Mouse (Mus musculus) megakaryocyte, embryonic 14.5 days (primary cell): ENCODE results near the gene Gatad2a. TPM values are rescaled to one million over a fixed set of nuclear protein-coding genes. Genes with fewer than 3 reads are reported as not detected.

ENCODE experiments used
- H3K27me3 ChIP-seq: replicated peaks from 2 replicates; pipeline ENCODE3; 2012; ENCODE audit warnings: inconsistent platforms
- H3K36me3 ChIP-seq: replicated peaks from 2 replicates; pipeline ENCODE3; 2012; ENCODE audit warnings: low read length, inconsistent platforms, mixed read lengths
- H3K4me1 ChIP-seq: 2 replicates; pipeline ENCODE4 v1.6.1; 2012; ENCODE audit warnings: inconsistent platforms
- H3K4me3 ChIP-seq: replicated peaks from 2 replicates; pipeline ENCODE3; 2012; ENCODE audit warnings: moderate library complexity, mild to moderate bottlenecking, inconsistent platforms
- H3K9me3 ChIP-seq: 2 replicates; pipeline ENCODE4 v1.6.1; 2012; ENCODE audit warnings: inconsistent platforms
- FLI1 ChIP-seq: IDR thresholded peaks from 2 replicates; pipeline ENCODE4 v1.6.1; 2012; ENCODE audit warnings: low read length, inconsistent platforms, mixed read lengths
- GATA1 ChIP-seq: IDR thresholded peaks from 3 replicates; pipeline ENCODE4 v1.6.1; 2012; ENCODE audit warnings: mixed read lengths, low read length, inconsistent platforms, borderline replicate concordance
- polyA plus RNA-seq: library from polyadenylated mRNA; stranded (reverse); fragments of >175 nt; gene quantifications from 2 replicates; pipeline ENCODE4 v1.2.3, GENCODE M21; 2012; ENCODE audit warnings: low replicate concordance; ENCODE audit not compliant: insufficient read depth

The Gatad2a gene
- polyA plus RNA-seq, 1 experiment, result 88.5 TPM

- TF ChIP-seq GATA1, result no peak
- TF ChIP-seq FLI1, result no peak
- Histone ChIP-seq H3K27me3 (no peaks in the 10 kb centered on the region), H3K36me3 (peaks cover 85% of the 10 kb centered on the region), H3K4me1 (peaks cover 94% of the 10 kb centered on the region), H3K4me3 (peak overlapping the region; percentile 79), H3K9me3 (no peaks in the 10 kb centered on the region)
Measured at GRCm38 (mm10) chr8:69919876-69920662, 76.1 kb downstream of the Gatad2a start.

DNA sequence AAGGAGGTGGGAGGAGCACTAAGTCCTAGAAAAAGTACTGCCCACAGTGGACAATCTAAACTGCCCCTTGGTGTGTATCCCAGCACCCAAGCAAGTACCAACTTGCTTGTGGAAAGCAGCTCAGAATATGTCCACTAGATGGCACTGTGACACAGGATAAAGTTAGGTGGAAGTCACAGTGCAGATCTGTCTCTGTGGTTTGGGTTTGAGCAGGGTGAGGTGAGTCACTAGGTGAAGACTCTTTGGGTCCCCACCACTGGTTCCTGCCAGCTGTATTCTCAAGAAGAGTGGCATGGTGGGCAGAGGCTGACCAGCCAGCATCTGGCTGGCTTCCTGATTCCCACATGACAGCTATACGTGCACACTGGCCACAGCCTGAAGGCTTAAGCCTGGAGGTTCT is 77.2 kb downstream of the Gatad2a start:
- Histone ChIP-seq H3K27me3 (no peaks in the 10 kb centered on the region), H3K4me3 (peak overlapping the region; percentile 26), H3K4me1 (peaks cover 92% of the 10 kb centered on the region), H3K36me3 (peaks cover 91% of the 10 kb centered on the region), H3K9me3 (no peaks in the 10 kb centered on the region)
- no peak for TF ChIP-seq FLI1

DNA sequence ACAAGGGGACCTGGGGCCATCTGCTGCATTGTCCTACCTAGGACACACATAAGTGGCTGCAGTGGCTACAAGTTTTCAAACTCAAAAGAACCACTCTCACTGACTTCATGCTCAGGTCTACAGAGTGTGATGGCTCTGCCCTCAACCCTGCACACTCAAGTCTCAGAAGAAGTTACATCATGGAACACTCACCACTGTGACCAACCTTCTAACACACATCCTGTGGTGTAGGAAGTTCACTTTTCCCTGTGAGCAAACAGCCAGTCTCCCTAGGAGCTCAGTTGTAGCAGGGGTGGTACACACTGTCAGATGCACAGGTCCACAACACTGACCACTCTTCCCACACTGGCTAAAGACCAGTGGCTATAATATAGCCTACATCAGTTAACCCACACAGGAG is 77.7 kb downstream of the Gatad2a start:
- Histone ChIP-seq H3K9me3 (no peaks in the 10 kb centered on the region), H3K27me3 (no peaks in the 10 kb centered on the region), H3K4me1 (peaks cover 87% of the 10 kb centered on the region), H3K4me3 (peak overlapping the region; percentile 3), H3K36me3 (peaks cover 91% of the 10 kb centered on the region)
- TF ChIP-seq FLI1 (no peak), GATA1 (no peak)

GRCm38 (mm10) chr8:69915748-69916147 is 80.4 kb downstream of the Gatad2a start:
- no peaks in the 10 kb centered on the region for H3K27me3 ChIP-seq
- H3K4me3 ChIP-seq, result no peak overlapping the region
- H3K4me1 ChIP-seq, result peaks cover 66% of the 10 kb centered on the region
- TF ChIP-seq GATA1, result no peak
- TF ChIP-seq FLI1, result no peak
- H3K36me3 ChIP-seq, result peaks cover 91% of the 10 kb centered on the region
- no peaks in the 10 kb centered on the region for H3K9me3 ChIP-seq

DNA sequence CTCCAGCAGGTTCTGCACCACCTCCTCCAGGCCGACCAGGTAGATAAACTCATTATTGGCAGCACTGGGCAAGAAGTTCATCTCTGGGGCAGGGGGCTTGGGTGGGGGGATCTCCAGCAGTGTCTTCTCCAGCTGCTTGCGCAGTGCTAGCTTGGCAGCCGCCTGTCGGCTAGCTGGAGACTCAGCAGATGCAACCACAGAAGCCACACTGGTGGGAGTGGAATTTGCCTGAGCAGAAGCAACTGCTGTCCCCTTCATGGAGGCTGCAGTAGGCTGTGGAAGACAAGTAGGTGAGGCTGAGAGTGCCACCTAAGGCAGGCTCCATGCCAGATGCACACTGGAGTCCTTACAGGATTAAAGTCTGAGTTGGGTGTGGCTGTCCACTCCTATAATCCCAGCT is 81.7 kb downstream of the Gatad2a start:
- peaks cover 60% of the 10 kb centered on the region for H3K4me1 ChIP-seq
- H3K36me3 ChIP-seq, result peaks cover 94% of the 10 kb centered on the region
- TF ChIP-seq FLI1 (no peak), GATA1 (no peak)
- no peaks in the 10 kb centered on the region for H3K27me3 ChIP-seq
- H3K4me3 ChIP-seq, result no peak overlapping the region
- H3K9me3 ChIP-seq, result no peaks in the 10 kb centered on the region

GRCm38 (mm10) chr8:69912478-69913074 is 83.6 kb downstream of the Gatad2a start:
- TF ChIP-seq FLI1 (no peak), GATA1 (no peak)
- Histone ChIP-seq H3K36me3 (peaks cover 100% of the 10 kb centered on the region), H3K4me1 (peaks cover 53% of the 10 kb centered on the region), H3K27me3 (no peaks in the 10 kb centered on the region), H3K4me3 (no peak overlapping the region), H3K9me3 (no peaks in the 10 kb centered on the region)

DNA sequence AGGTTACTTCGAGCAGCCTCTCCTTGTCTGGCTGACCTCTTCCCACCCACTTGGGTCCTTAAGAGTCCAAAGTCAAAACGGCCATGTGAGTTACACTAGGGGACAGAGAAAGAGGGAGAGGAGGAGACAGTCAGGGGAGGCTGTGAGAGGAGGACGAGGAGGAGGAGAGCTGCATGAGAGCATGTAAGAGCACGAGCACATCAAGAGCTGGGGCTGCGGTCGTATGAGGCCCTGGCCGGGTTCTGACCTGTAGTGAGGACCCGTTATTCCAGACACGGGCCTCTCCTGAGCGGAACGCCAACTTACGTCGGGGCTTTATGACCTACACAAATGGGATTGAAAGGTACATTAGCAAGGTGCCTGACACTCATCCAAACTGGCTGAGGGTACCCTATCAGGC is 84.3 kb downstream of the Gatad2a start:
- H3K9me3 ChIP-seq, result no peaks in the 10 kb centered on the region
- TF ChIP-seq GATA1, result no peak
- TF ChIP-seq FLI1, result no peak
- H3K36me3 ChIP-seq, result peaks cover 99% of the 10 kb centered on the region
- H3K4me1 ChIP-seq, result peaks cover 50% of the 10 kb centered on the region
- no peak overlapping the region for H3K4me3 ChIP-seq
- no peaks in the 10 kb centered on the region for H3K27me3 ChIP-seq

- H3K9me3 ChIP-seq, result no peaks in the 10 kb centered on the region
- peaks cover 59% of the 10 kb centered on the region for H3K4me1 ChIP-seq
- H3K36me3 ChIP-seq, result peaks cover 55% of the 10 kb centered on the region
- no peak overlapping the region for H3K4me3 ChIP-seq
- TF ChIP-seq FLI1, result no peak
- no peaks in the 10 kb centered on the region for H3K27me3 ChIP-seq
Measured at GRCm38 (mm10) chr8:69907106-69907505, 89.1 kb downstream of the Gatad2a start.

DNA sequence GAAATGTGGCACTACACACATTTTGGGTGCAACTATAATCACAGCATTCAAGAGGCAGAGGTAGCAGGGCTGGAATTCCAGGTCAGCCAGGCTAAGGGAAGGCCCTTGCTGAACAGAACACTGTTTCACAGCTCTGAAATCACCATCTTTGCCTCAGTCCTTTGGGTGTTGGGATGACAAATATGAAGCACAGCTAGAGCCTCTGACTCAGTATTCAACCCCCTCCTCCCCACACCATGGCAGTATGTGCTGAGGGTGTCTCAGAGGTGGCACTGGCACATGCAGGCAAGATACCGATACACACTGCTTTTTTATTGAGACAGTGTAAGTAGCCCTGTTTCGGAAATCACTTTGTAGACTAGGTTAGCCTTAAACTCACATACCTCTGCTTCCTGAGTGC is 89.9 kb downstream of the Gatad2a start:
- TF ChIP-seq FLI1, result no peak
- H3K4me1 ChIP-seq, result peaks cover 60% of the 10 kb centered on the region
- H3K9me3 ChIP-seq, result no peaks in the 10 kb centered on the region
- H3K36me3 ChIP-seq, result peaks cover 47% of the 10 kb centered on the region
- no peaks in the 10 kb centered on the region for H3K27me3 ChIP-seq
- H3K4me3 ChIP-seq, result no peak overlapping the region

DNA sequence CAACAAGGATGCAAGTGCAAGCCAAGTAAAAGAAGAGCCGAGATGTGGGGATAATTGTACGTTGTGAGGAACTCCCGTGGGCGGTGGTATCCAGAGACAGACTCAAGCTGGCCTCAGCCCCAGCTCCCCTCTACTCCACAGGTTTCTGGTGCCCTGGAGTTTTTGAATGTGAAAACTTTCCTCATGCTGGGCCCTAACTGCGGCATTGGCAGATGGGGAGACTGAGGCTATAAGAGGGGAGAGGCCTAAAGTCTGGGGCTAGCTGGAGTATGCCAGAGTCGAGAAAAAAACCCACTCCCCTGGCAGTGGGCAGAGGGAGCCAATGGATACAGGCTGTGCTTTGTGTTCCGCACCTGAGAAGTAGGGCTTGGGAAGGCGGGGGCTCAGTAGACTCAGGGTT is 92.1 kb downstream of the Gatad2a start:
- TF ChIP-seq FLI1 (no peak), GATA1 (no peak)
- Histone ChIP-seq H3K27me3 (no peaks in the 10 kb centered on the region), H3K36me3 (peaks cover 32% of the 10 kb centered on the region)

GRCm38 (mm10) chr8:69903063-69903542 is 93.1 kb downstream of the Gatad2a start:
- TF ChIP-seq GATA1 (no peak), FLI1 (no peak; the same call in 1 of the 2 replicates)
- peaks cover 67% of the 10 kb centered on the region for H3K4me1 ChIP-seq

More for the DNA sequence above, 92.1 kb downstream of the Gatad2a start:
- peaks cover 67% of the 10 kb centered on the region for H3K4me1 ChIP-seq
- H3K4me3 ChIP-seq, result no peak overlapping the region
- no peaks in the 10 kb centered on the region for H3K9me3 ChIP-seq

More at GRCm38 (mm10) chr8:69903063-69903542, 93.1 kb downstream of the Gatad2a start:
- Histone ChIP-seq H3K9me3 (no peaks in the 10 kb centered on the region), H3K4me3 (peak overlapping the region; percentile 99), H3K27me3 (no peaks in the 10 kb centered on the region), H3K36me3 (peaks cover 29% of the 10 kb centered on the region)
